Mouse (Mus musculus): ENCODE results near the gene Mical3. TPM values are rescaled to one million over a fixed set of nuclear protein-coding genes. Genes with fewer than 3 reads are reported as not detected.
"Not testable (repeated sequence)": the region's sequence is repeated elsewhere in the genome, so short reads cannot be mapped to it uniquely, and the experiment has no call there.

The Mical3 gene
- polyA plus RNA-seq, 1 experiment from 2014 or later, result 27.4 TPM

GRCm38 (mm10) chr6:120917975-120918374 is 212.8 kb downstream of the Mical3 start:
- Histone ChIP-seq H3K27me3 (ENCODE audit: control insufficient read depth, insufficient read depth, low read length) (no peaks in the 10 kb centered on the region), H3K36me3 (ENCODE audit: control insufficient read depth, insufficient read depth, low read length) (no peaks in the 10 kb centered on the region), H3K9me3 (ENCODE audit: control insufficient read depth, low read length) (no peaks in the 10 kb centered on the region), H3K4me1 (replicated peaks; ENCODE audit: control insufficient read depth, insufficient read depth, low read length) (no peaks in the 10 kb centered on the region), H3K27ac (ENCODE audit: low read depth, low read length) (no peak overlapping the region), H3K4me2 (replicated peaks; ENCODE audit: low read depth, low read length) (no peak overlapping the region), H3K9ac (ENCODE audit: low read depth, low read length) (no peak overlapping the region), H3K4me3 (ENCODE audit: low read depth, low read length) (no peak overlapping the region)
- DNase-seq (ENCODE audit: low spot score) (no peak), ATAC-seq (ENCODE audit: low FRiP score) (no peak)
- WGBS, result 60% methylated on average over 3 of the region's 3 CpGs

GRCm38 (mm10) chr6:120916972-120917881 is 213.6 kb downstream of the Mical3 start:
- not testable (repeated sequence) for DNase-seq (ENCODE audit: low spot score); H3K4me1 ChIP-seq (replicated peaks; ENCODE audit: control insufficient read depth, insufficient read depth, low read length); H3K27ac ChIP-seq (ENCODE audit: low read depth, low read length); H3K36me3 ChIP-seq (ENCODE audit: control insufficient read depth, insufficient read depth, low read length); H3K27me3 ChIP-seq (ENCODE audit: control insufficient read depth, insufficient read depth, low read length); ATAC-seq (ENCODE audit: low FRiP score); H3K9ac ChIP-seq (ENCODE audit: low read depth, low read length); H3K9me3 ChIP-seq (ENCODE audit: control insufficient read depth, low read length)
- H3K4me3 ChIP-seq (ENCODE audit: low read depth, low read length), result peak overlapping the region; percentile 71
- peak overlapping the region; percentile 82 for H3K4me2 ChIP-seq (replicated peaks; ENCODE audit: low read depth, low read length)
- 37% methylated on average over 8 of the region's 14 CpGs for WGBS

- H3K27ac ChIP-seq (ENCODE audit: low read depth, low read length), result no peak within 1 kb of the TSS
- peak within 1 kb of the TSS; percentile 73 for H3K9ac ChIP-seq (ENCODE audit: low read depth, low read length)
- peak within 1 kb of the TSS; percentile 71 for H3K4me3 ChIP-seq (ENCODE audit: low read depth, low read length)
- ATAC-seq (ENCODE audit: low FRiP score) (peak; percentile 93), DNase-seq (ENCODE audit: low spot score) (peak; percentile 88)
- peak within 1 kb of the TSS; percentile 82 for H3K4me2 ChIP-seq (replicated peaks; ENCODE audit: low read depth, low read length)
- no peaks in the 10 kb centered on the region for H3K4me1 ChIP-seq (replicated peaks; ENCODE audit: control insufficient read depth, insufficient read depth, low read length)
- 3% methylated on average over 60 of the region's 67 CpGs for WGBS
- H3K36me3 ChIP-seq (ENCODE audit: control insufficient read depth, insufficient read depth, low read length), result no peaks in the 10 kb centered on the region
- no peaks in the 10 kb centered on the region for H3K9me3 ChIP-seq (ENCODE audit: control insufficient read depth, low read length)
- no peaks in the 10 kb centered on the region for H3K27me3 ChIP-seq (ENCODE audit: control insufficient read depth, insufficient read depth, low read length)
These were observed 214.5 kb downstream of the Mical3 start, which contains the start of gene Bid for GRCm38 (mm10) chr6:120916074-120916971. TSS of gene Bid (minus strand) at chr6:120916853.

DNA sequence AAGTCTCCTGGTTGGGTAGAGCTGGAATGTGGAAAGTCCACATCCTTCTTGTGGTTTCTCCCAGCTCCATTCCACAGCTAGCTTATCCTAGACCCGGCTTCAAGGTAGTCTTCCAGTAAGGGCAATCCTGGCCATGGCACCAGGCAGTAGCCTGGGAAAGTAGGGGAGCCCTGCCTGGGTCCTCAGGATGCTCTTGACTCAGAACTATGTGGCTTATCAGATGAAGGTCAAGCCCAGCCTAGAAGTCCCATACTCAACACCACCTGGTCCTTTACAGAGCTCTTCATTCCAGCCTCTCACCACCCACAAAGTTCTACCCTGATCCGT is 215.2 kb downstream of the Mical3 start:
- DNase-seq (ENCODE audit: low spot score) (no peak), ATAC-seq (ENCODE audit: low FRiP score) (no peak)
- Histone ChIP-seq H3K9me3 (ENCODE audit: control insufficient read depth, low read length) (no peaks in the 10 kb centered on the region), H3K27ac (ENCODE audit: low read depth, low read length) (no peak overlapping the region), H3K4me3 (ENCODE audit: low read depth, low read length) (peak overlapping the region; percentile 71; the same call in 1 of the 2 replicates), H3K36me3 (ENCODE audit: control insufficient read depth, insufficient read depth, low read length) (no peaks in the 10 kb centered on the region), H3K9ac (ENCODE audit: low read depth, low read length) (no peak overlapping the region), H3K27me3 (ENCODE audit: control insufficient read depth, insufficient read depth, low read length) (no peaks in the 10 kb centered on the region), H3K4me2 (replicated peaks; ENCODE audit: low read depth, low read length) (no peak overlapping the region), H3K4me1 (replicated peaks; ENCODE audit: control insufficient read depth, insufficient read depth, low read length) (no peaks in the 10 kb centered on the region)
- WGBS, result 41% methylated on average over 2 of the region's 2 CpGs

GRCm38 (mm10) chr6:120914911-120915648 is 215.7 kb downstream of the Mical3 start:
- peak; percentile 23 for DNase-seq (ENCODE audit: low spot score)
- no peak overlapping the region for H3K4me2 ChIP-seq (replicated peaks; ENCODE audit: low read depth, low read length)

GRCm38 (mm10) chr6:120914533-120914910 is 216.3 kb downstream of the Mical3 start:
- H3K27me3 ChIP-seq (ENCODE audit: control insufficient read depth, insufficient read depth, low read length), result no peaks in the 10 kb centered on the region
- H3K27ac ChIP-seq (ENCODE audit: low read depth, low read length), result no peak overlapping the region
- H3K9ac ChIP-seq (ENCODE audit: low read depth, low read length), result no peak overlapping the region
- H3K9me3 ChIP-seq (ENCODE audit: control insufficient read depth, low read length), result no peaks in the 10 kb centered on the region
- H3K4me2 ChIP-seq (replicated peaks; ENCODE audit: low read depth, low read length), result no peak overlapping the region
- no peaks in the 10 kb centered on the region for H3K4me1 ChIP-seq (replicated peaks; ENCODE audit: control insufficient read depth, insufficient read depth, low read length)
- no peak for DNase-seq (ENCODE audit: low spot score)
- 80% methylated on average over 4 of the region's 4 CpGs for WGBS
- no peaks in the 10 kb centered on the region for H3K36me3 ChIP-seq (ENCODE audit: control insufficient read depth, insufficient read depth, low read length)
- no peak overlapping the region for H3K4me3 ChIP-seq (ENCODE audit: low read depth, low read length)
- no peak for ATAC-seq (ENCODE audit: low FRiP score)

More at GRCm38 (mm10) chr6:120914911-120915648, 215.7 kb downstream of the Mical3 start:
- 45% methylated on average over 9 of the region's 9 CpGs for WGBS
- Histone ChIP-seq H3K27me3 (ENCODE audit: control insufficient read depth, insufficient read depth, low read length) (no peaks in the 10 kb centered on the region), H3K36me3 (ENCODE audit: control insufficient read depth, insufficient read depth, low read length) (no peaks in the 10 kb centered on the region), H3K9ac (ENCODE audit: low read depth, low read length) (no peak overlapping the region), H3K4me1 (replicated peaks; ENCODE audit: control insufficient read depth, insufficient read depth, low read length) (no peaks in the 10 kb centered on the region), H3K9me3 (ENCODE audit: control insufficient read depth, low read length) (no peaks in the 10 kb centered on the region), H3K27ac (ENCODE audit: low read depth, low read length) (no peak overlapping the region), H3K4me3 (ENCODE audit: low read depth, low read length) (no peak overlapping the region)
- ATAC-seq (ENCODE audit: low FRiP score), result no peak

- no peak overlapping the region for H3K27ac ChIP-seq (ENCODE audit: low read depth, low read length)
- H3K4me3 ChIP-seq (ENCODE audit: low read depth, low read length), result no peak overlapping the region
- ATAC-seq (ENCODE audit: low FRiP score) (no peak), DNase-seq (ENCODE audit: low spot score) (no peak)
- no peak overlapping the region for H3K4me2 ChIP-seq (replicated peaks; ENCODE audit: low read depth, low read length)
- 88% methylated on average over 8 of the region's 8 CpGs for WGBS
- no peaks in the 10 kb centered on the region for H3K4me1 ChIP-seq (replicated peaks; ENCODE audit: control insufficient read depth, insufficient read depth, low read length)
- H3K9ac ChIP-seq (ENCODE audit: low read depth, low read length), result no peak overlapping the region
- no peaks in the 10 kb centered on the region for H3K36me3 ChIP-seq (ENCODE audit: control insufficient read depth, insufficient read depth, low read length)
- H3K9me3 ChIP-seq (ENCODE audit: control insufficient read depth, low read length), result no peaks in the 10 kb centered on the region
- H3K27me3 ChIP-seq (ENCODE audit: control insufficient read depth, insufficient read depth, low read length), result no peaks in the 10 kb centered on the region
These were observed 217.0 kb downstream of the Mical3 start for GRCm38 (mm10) chr6:120913783-120914182.

DNA sequence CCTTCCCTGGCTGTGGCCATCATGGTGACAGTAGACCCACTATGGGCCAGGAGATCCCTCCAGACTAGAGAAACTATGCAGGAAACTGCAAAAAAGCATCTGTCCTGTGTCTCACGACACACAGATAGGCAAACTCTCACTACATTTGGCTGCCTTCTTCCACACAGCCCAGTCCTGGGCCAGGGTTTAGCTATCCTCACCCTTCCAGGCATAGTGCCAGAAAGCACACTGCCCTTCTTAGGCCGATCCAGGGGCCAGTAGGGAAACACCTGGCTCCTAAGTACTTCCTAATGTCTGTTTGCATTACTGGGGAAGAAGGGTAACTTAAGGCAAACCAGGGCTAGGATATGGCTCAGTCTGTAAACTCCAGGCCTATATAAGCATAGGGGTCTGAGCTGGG is 217.9 kb downstream of the Mical3 start:
- Histone ChIP-seq H3K9ac (ENCODE audit: low read depth, low read length) (no peak overlapping the region), H3K4me3 (ENCODE audit: low read depth, low read length) (no peak overlapping the region), H3K4me2 (replicated peaks; ENCODE audit: low read depth, low read length) (no peak overlapping the region), H3K9me3 (ENCODE audit: control insufficient read depth, low read length) (no peaks in the 10 kb centered on the region), H3K27me3 (ENCODE audit: control insufficient read depth, insufficient read depth, low read length) (no peaks in the 10 kb centered on the region), H3K36me3 (ENCODE audit: control insufficient read depth, insufficient read depth, low read length) (no peaks in the 10 kb centered on the region), H3K4me1 (replicated peaks; ENCODE audit: control insufficient read depth, insufficient read depth, low read length) (no peaks in the 10 kb centered on the region), H3K27ac (ENCODE audit: low read depth, low read length) (no peak overlapping the region)
- WGBS, result 80% methylated on average over 2 of the region's 2 CpGs
- DNase-seq (ENCODE audit: low spot score) (no peak), ATAC-seq (ENCODE audit: low FRiP score) (no peak)

Measured in hindbrain, embryonic 11.5 days (tissue).